Mouse (Mus musculus) embryonic facial prominence, embryonic 13.5 days (tissue): ENCODE data around the gene Slc6a11. TPM values are rescaled to one million over a fixed set of nuclear protein-coding genes. Genes with fewer than 3 reads are reported as not detected.
A peak's percentile ranks its signal among the peaks of the same experiment; 100 is the strongest.

Experiments
- ATAC-seq: fragments of 200-750 bp; cut with Nextera tagmentation; 2 replicates; pipeline ENCODE4 v1.8.0; 2017; ENCODE audit warnings: low read depth; ENCODE audit not compliant: insufficient number of reproducible peaks, insufficient read depth, low FRiP score, low TSS enrichment
- H3K27ac ChIP-seq: fragments of 300-500 bp; sonication (generic); 2 replicates; pipeline ENCODE4 v1.5.1; 2015; ENCODE audit warnings: moderate library complexity, mild to moderate bottlenecking, inconsistent platforms
- H3K27me3 ChIP-seq: fragments of 300-500 bp; sonication (generic); 2 replicates; pipeline ENCODE4 v1.6.1; 2015; ENCODE audit warnings: mild to moderate bottlenecking, inconsistent platforms
- H3K36me3 ChIP-seq: fragments of 300-500 bp; sonication (generic); 2 replicates; pipeline ENCODE4 v1.6.1; 2015; ENCODE audit warnings: mild to moderate bottlenecking, inconsistent platforms
- H3K4me1 ChIP-seq: fragments of 300-500 bp; sonication (generic); 2 replicates; pipeline ENCODE4 v1.6.1; 2015; ENCODE audit warnings: inconsistent platforms
- H3K4me2 ChIP-seq: fragments of 300-500 bp; sonication (generic); 2 replicates; pipeline ENCODE4 v1.6.1; 2015; ENCODE audit warnings: moderate library complexity, mild to moderate bottlenecking, inconsistent platforms
- H3K4me3 ChIP-seq: fragments of 300-500 bp; sonication (generic); 2 replicates; pipeline ENCODE4 v1.5.1; 2015; ENCODE audit warnings: mild to moderate bottlenecking, inconsistent platforms
- H3K9ac ChIP-seq: fragments of 300-500 bp; sonication (generic); 2 replicates; pipeline ENCODE4 v1.6.1; 2015; ENCODE audit warnings: mild to moderate bottlenecking, inconsistent platforms
- H3K9me3 ChIP-seq: fragments of 300-500 bp; sonication (generic); 2 replicates; pipeline ENCODE4 v1.6.1; 2016; ENCODE audit warnings: inconsistent platforms
- WGBS: fragments of 180-500 bp; shearing (Covaris S2); methylation state at CpG from one replicate; pipeline ENCODE4 v1.1.7; 2015; ENCODE audit warnings: mixed read lengths; 5-methylcytosine and 5-hydroxymethylcytosine counted together
- polyA plus RNA-seq: library from polyadenylated mRNA; unstranded; fragments of >200 nt; fragmentation: Nextera tagmentation; extraction: Ambion mirVana; gene quantifications from 2 replicates; pipeline ENCODE4 v1.2.1, GENCODE M21; 2015

Slc6a11 gene
- polyA plus RNA-seq, 1 experiment from 2014 or later = 0.38 TPM

- Histone ChIP-seq H3K4me1 (no peaks in the 10 kb centered on the region), H3K27ac (no peak overlapping the region), H3K9ac (no peak overlapping the region), H3K4me2 (no peak overlapping the region), H3K36me3 (no peaks in the 10 kb centered on the region), H3K4me3 (no peak overlapping the region), H3K9me3 (no peaks in the 10 kb centered on the region), H3K27me3 (peaks cover 11% of the 10 kb centered on the region; the same call in 1 of the 2 replicates)
- no peak for ATAC-seq
- 67% methylated on average over 5 of the region's 5 CpGs for WGBS
These were observed 139.8 kb downstream of the Slc6a11 start for GRCm38 (mm10) chr6:114270799-114271198.

GRCm38 (mm10) chr6:114272279-114272678 lies 141.2 kb downstream of the Slc6a11 start:
- no peaks in the 10 kb centered on the region for H3K9me3 ChIP-seq
- H3K27ac ChIP-seq = no peak overlapping the region
- 73% methylated on average over 15 of the region's 15 CpGs for WGBS
- no peak overlapping the region for H3K4me3 ChIP-seq
- no peak for ATAC-seq
- no peak overlapping the region for H3K4me2 ChIP-seq
- H3K27me3 ChIP-seq = peaks cover 8% of the 10 kb centered on the region; the same call in 1 of the 2 replicates
- H3K36me3 ChIP-seq = no peaks in the 10 kb centered on the region
- no peaks in the 10 kb centered on the region for H3K4me1 ChIP-seq
- H3K9ac ChIP-seq = no peak overlapping the region

- no peak overlapping the region for H3K27ac ChIP-seq
- no peaks in the 10 kb centered on the region for H3K36me3 ChIP-seq
- H3K27me3 ChIP-seq = peaks cover 10% of the 10 kb centered on the region; the same call in 1 of the 2 replicates
- no peak overlapping the region for H3K9ac ChIP-seq
- no peaks in the 10 kb centered on the region for H3K9me3 ChIP-seq
- WGBS = 64% methylated on average over 14 of the region's 14 CpGs
- no peaks in the 10 kb centered on the region for H3K4me1 ChIP-seq
- no peak overlapping the region for H3K4me2 ChIP-seq
- no peak overlapping the region for H3K4me3 ChIP-seq
- ATAC-seq = no peak
These were observed 143.1 kb downstream of the Slc6a11 start for GRCm38 (mm10) chr6:114273997-114274728.

- no peak overlapping the region for H3K4me3 ChIP-seq
- H3K4me1 ChIP-seq = no peaks in the 10 kb centered on the region
- no peak overlapping the region for H3K27ac ChIP-seq
- H3K9ac ChIP-seq = no peak overlapping the region
- H3K36me3 ChIP-seq = no peaks in the 10 kb centered on the region
- ATAC-seq = no peak
- 60% methylated on average over 8 of the region's 8 CpGs for WGBS
- peaks cover 19% of the 10 kb centered on the region for H3K27me3 ChIP-seq
- H3K9me3 ChIP-seq = no peaks in the 10 kb centered on the region
- H3K4me2 ChIP-seq = no peak overlapping the region
These were observed 144.8 kb downstream of the Slc6a11 start for GRCm38 (mm10) chr6:114275800-114276199.

GRCm38 (mm10) chr6:114282469-114283277 lies 151.6 kb downstream of the Slc6a11 start, which contains the start of gene Slc6a1:
Gene Slc6a1 (plus strand): TSS chr6:114282635.
- Histone ChIP-seq H3K4me1 (peaks cover 7% of the 10 kb centered on the region; the same call in 1 of the 2 replicates), H3K27ac (no peak within 1 kb of the TSS), H3K27me3 (peaks cover 79% of the 10 kb centered on the region), H3K4me3 (peak within 1 kb of the TSS; percentile 29), H3K9me3 (no peaks in the 10 kb centered on the region), H3K9ac (no peak within 1 kb of the TSS), H3K36me3 (no peaks in the 10 kb centered on the region), H3K4me2 (peak within 1 kb of the TSS; percentile 53)
- WGBS = 1% methylated on average over 51 of the region's 51 CpGs
- ATAC-seq = peak; percentile 74

GRCm38 (mm10) chr6:114283278-114283770 lies 152.3 kb downstream of the Slc6a11 start:
- WGBS = 13% methylated on average over 8 of the region's 8 CpGs
- H3K4me2 ChIP-seq = no peak overlapping the region
- no peaks in the 10 kb centered on the region for H3K9me3 ChIP-seq
- no peak overlapping the region; the same call in 1 of the 2 replicates for H3K4me3 ChIP-seq
- no peak overlapping the region for H3K27ac ChIP-seq
- no peak overlapping the region for H3K9ac ChIP-seq
- H3K4me1 ChIP-seq = peaks cover 7% of the 10 kb centered on the region; the same call in 1 of the 2 replicates
- peaks cover 85% of the 10 kb centered on the region for H3K27me3 ChIP-seq
- no peak for ATAC-seq
- H3K36me3 ChIP-seq = no peaks in the 10 kb centered on the region

GRCm38 (mm10) chr6:114283927-114284703 lies 153.1 kb downstream of the Slc6a11 start:
- no peaks in the 10 kb centered on the region for H3K9me3 ChIP-seq
- 40% methylated on average over 10 of the region's 10 CpGs for WGBS
- no peak for ATAC-seq
- H3K27me3 ChIP-seq = peaks cover 89% of the 10 kb centered on the region
- H3K4me1 ChIP-seq = peaks cover 7% of the 10 kb centered on the region; the same call in 1 of the 2 replicates
- H3K9ac ChIP-seq = no peak overlapping the region
- H3K4me3 ChIP-seq = no peak overlapping the region
- no peaks in the 10 kb centered on the region for H3K36me3 ChIP-seq
- no peak overlapping the region for H3K4me2 ChIP-seq
- H3K27ac ChIP-seq = no peak overlapping the region

GRCm38 (mm10) chr6:114285424-114285823 lies 154.4 kb downstream of the Slc6a11 start:
- ATAC-seq = no peak
- Histone ChIP-seq H3K27me3 (peaks cover 96% of the 10 kb centered on the region), H3K27ac (no peak overlapping the region), H3K9ac (no peak overlapping the region), H3K4me1 (peaks cover 7% of the 10 kb centered on the region; the same call in 1 of the 2 replicates), H3K4me2 (no peak overlapping the region), H3K4me3 (no peak overlapping the region), H3K9me3 (no peaks in the 10 kb centered on the region), H3K36me3 (no peaks in the 10 kb centered on the region)
- WGBS = 35% methylated on average over 4 of the region's 4 CpGs

GRCm38 (mm10) chr6:114289106-114289505 lies 158.1 kb downstream of the Slc6a11 start:
- peaks cover 75% of the 10 kb centered on the region for H3K27me3 ChIP-seq
- H3K36me3 ChIP-seq = no peaks in the 10 kb centered on the region
- no peak overlapping the region for H3K4me3 ChIP-seq
- no peak overlapping the region for H3K27ac ChIP-seq
- no peaks in the 10 kb centered on the region for H3K4me1 ChIP-seq
- no peak overlapping the region for H3K9ac ChIP-seq
- H3K9me3 ChIP-seq = no peaks in the 10 kb centered on the region
- ATAC-seq = no peak
- WGBS = 48% methylated on average over 7 of the region's 7 CpGs
- no peak overlapping the region for H3K4me2 ChIP-seq

- ATAC-seq = no peak
- peaks cover 66% of the 10 kb centered on the region for H3K27me3 ChIP-seq
- H3K4me3 ChIP-seq = no peak overlapping the region
- H3K9me3 ChIP-seq = no peaks in the 10 kb centered on the region
- H3K27ac ChIP-seq = no peak overlapping the region
- no peak overlapping the region for H3K4me2 ChIP-seq
- no peaks in the 10 kb centered on the region for H3K36me3 ChIP-seq
- H3K4me1 ChIP-seq = no peaks in the 10 kb centered on the region
- 53% methylated on average over 8 of the region's 8 CpGs for WGBS
- no peak overlapping the region for H3K9ac ChIP-seq
These were observed 159.1 kb downstream of the Slc6a11 start for GRCm38 (mm10) chr6:114290184-114290583.

- H3K9ac ChIP-seq = no peak overlapping the region
- no peak overlapping the region for H3K27ac ChIP-seq
- H3K4me3 ChIP-seq = no peak overlapping the region
- peaks cover 58% of the 10 kb centered on the region for H3K27me3 ChIP-seq
- H3K4me2 ChIP-seq = no peak overlapping the region
- WGBS = 64% methylated on average over 4 of the region's 4 CpGs
- ATAC-seq = no peak
- no peaks in the 10 kb centered on the region for H3K9me3 ChIP-seq
- H3K4me1 ChIP-seq = no peaks in the 10 kb centered on the region
- no peaks in the 10 kb centered on the region for H3K36me3 ChIP-seq
These were observed 159.9 kb downstream of the Slc6a11 start for GRCm38 (mm10) chr6:114290929-114291328.
